Mouse (Mus musculus) midbrain, embryonic 14.5 days (tissue): Measurements from ENCODE around the gene Rnf6. TPM values are rescaled to one million over a fixed set of nuclear protein-coding genes. Genes with fewer than 3 reads are reported as not detected.
A peak's percentile ranks its signal among the peaks of the same experiment; 100 is the strongest.
"Not testable (repeated sequence)": the region's sequence is repeated elsewhere in the genome, so short reads cannot be mapped to it uniquely, and the experiment has no call there.

Source experiments
- ATAC-seq: fragments of 200-750 bp; cut with Nextera tagmentation; 2 replicates; pipeline ENCODE4 v1.8.0; 2017; ENCODE audit warnings: moderate number of reproducible peaks, moderate library complexity; ENCODE audit not compliant: low FRiP score, low TSS enrichment
- DNase-seq: peaks from one replicate; pipeline ENCODE4 v3.0.0-alpha.2; 2015
- H3K27ac ChIP-seq: fragments of 300-500 bp; sonication (generic); replicated peaks from 2 replicates; pipeline ENCODE4 v1.5.1; 2014; ENCODE audit warnings: mild to moderate bottlenecking, low read depth, low read length, moderate library complexity
- H3K27me3 ChIP-seq: fragments of 300-500 bp; sonication (generic); 2 replicates; pipeline ENCODE4 v1.6.1; 2014; ENCODE audit warnings: low read length, control low read depth, mixed read lengths; ENCODE audit not compliant: control insufficient read depth, insufficient read depth
- H3K36me3 ChIP-seq: fragments of 300-500 bp; sonication (generic); 2 replicates; pipeline ENCODE4 v1.6.1; 2014; ENCODE audit warnings: low read length, control low read depth; ENCODE audit not compliant: control insufficient read depth, insufficient read depth
- H3K4me1 ChIP-seq: fragments of 300-500 bp; sonication (generic); 2 replicates; pipeline ENCODE4 v1.6.1; 2014; ENCODE audit warnings: mild to moderate bottlenecking, antibody characterized with exemption, low read length, control low read depth; ENCODE audit not compliant: control insufficient read depth, insufficient read depth
- H3K4me2 ChIP-seq: fragments of 300-500 bp; sonication (generic); 2 replicates; pipeline ENCODE4 v1.6.1; 2014; ENCODE audit warnings: mild to moderate bottlenecking, low read length, moderate library complexity
- H3K4me3 ChIP-seq: fragments of 300-500 bp; sonication (generic); replicated peaks from 2 replicates; pipeline ENCODE4 v1.5.1; 2014; ENCODE audit warnings: low read depth, low read length
- H3K9ac ChIP-seq: fragments of 300-500 bp; sonication (generic); replicated peaks from 2 replicates; pipeline ENCODE4 v1.6.1; 2014; ENCODE audit warnings: mild to moderate bottlenecking, low read length, moderate library complexity
- H3K9me3 ChIP-seq: fragments of 300-500 bp; sonication (generic); 2 replicates; pipeline ENCODE4 v1.6.1; 2016; ENCODE audit warnings: low read length, control low read depth, mixed read lengths; ENCODE audit not compliant: control insufficient read depth
- WGBS: fragments of 180-500 bp; shearing (Covaris S2); extraction: QIAGEN DNeasy Blood & Tissue Kit; methylation state at CpG from one replicate; pipeline ENCODE4 v1.1.7; 2014; 5-methylcytosine and 5-hydroxymethylcytosine counted together
- polyA plus RNA-seq: library from polyadenylated mRNA; unstranded; fragments of >200 nt; fragmentation: Nextera tagmentation; extraction: Ambion mirVana; gene quantifications from 2 replicates; pipeline ENCODE4 v1.2.1, GENCODE M21; 2014

The Rnf6 gene
- polyA plus RNA-seq, 1 experiment from 2014 or later: 24.4 TPM

GRCm38 (mm10) chr5:146188712-146189111 is 32.6 kb downstream of the Rnf6 start:
- Histone ChIP-seq H3K27ac (no peak overlapping the region), H3K9ac (no peak overlapping the region), H3K9me3 (no peaks in the 10 kb centered on the region), H3K4me2 (no peak overlapping the region), H3K36me3 (no peaks in the 10 kb centered on the region), H3K27me3 (no peaks in the 10 kb centered on the region), H3K4me3 (no peak overlapping the region), H3K4me1 (no peaks in the 10 kb centered on the region)
- no peak for ATAC-seq
- DNase-seq: no peak
- 92% methylated on average over 7 of the region's 7 CpGs for WGBS

GRCm38 (mm10) chr5:146188144-146188543 is 33.2 kb downstream of the Rnf6 start:
- H3K9ac ChIP-seq: no peak overlapping the region
- H3K4me1 ChIP-seq: no peaks in the 10 kb centered on the region
- H3K27ac ChIP-seq: no peak overlapping the region
- no peak for ATAC-seq
- no peak for DNase-seq
- no peaks in the 10 kb centered on the region for H3K27me3 ChIP-seq
- 84% methylated on average over 1 of the region's 1 CpGs for WGBS
- H3K4me3 ChIP-seq: no peak overlapping the region
- no peaks in the 10 kb centered on the region for H3K36me3 ChIP-seq
- H3K9me3 ChIP-seq: no peaks in the 10 kb centered on the region
- H3K4me2 ChIP-seq: no peak overlapping the region

GRCm38 (mm10) chr5:146187441-146187840 is 33.9 kb downstream of the Rnf6 start:
- not testable (repeated sequence) for H3K9me3 ChIP-seq, ATAC-seq, H3K27ac ChIP-seq, H3K27me3 ChIP-seq, H3K36me3 ChIP-seq, H3K4me1 ChIP-seq, H3K4me2 ChIP-seq, H3K4me3 ChIP-seq, H3K9ac ChIP-seq
- peak; percentile 67 for DNase-seq
- 29% methylated on average over 5 of the region's 5 CpGs for WGBS

GRCm38 (mm10) chr5:146185204-146185603 is 36.2 kb downstream of the Rnf6 start, which contains the start of gene 1700001J03Rik:
1700001J03Rik (minus strand) TSS chr5:146185304.
- DNase-seq, H3K4me3 ChIP-seq, ATAC-seq, H3K27me3 ChIP-seq, H3K9ac ChIP-seq, H3K9me3 ChIP-seq, H3K4me1 ChIP-seq, H3K4me2 ChIP-seq, H3K27ac ChIP-seq, H3K36me3 ChIP-seq: not testable (repeated sequence)
- WGBS: 74% methylated on average over 4 of the region's 4 CpGs

- H3K27me3 ChIP-seq, H3K36me3 ChIP-seq, H3K9ac ChIP-seq, DNase-seq, H3K9me3 ChIP-seq, ATAC-seq, H3K27ac ChIP-seq, H3K4me1 ChIP-seq, H3K4me2 ChIP-seq, H3K4me3 ChIP-seq: not testable (repeated sequence)
- WGBS: 65% methylated on average over 4 of the region's 4 CpGs
These were observed 48.6 kb downstream of the Rnf6 start for GRCm38 (mm10) chr5:146172744-146173143.

- H3K4me2 ChIP-seq, H3K9me3 ChIP-seq, ATAC-seq, H3K9ac ChIP-seq, H3K4me3 ChIP-seq, H3K4me1 ChIP-seq, H3K36me3 ChIP-seq, DNase-seq, H3K27ac ChIP-seq, H3K27me3 ChIP-seq: not testable (repeated sequence)
- 85% methylated on average over 2 of the region's 2 CpGs for WGBS
These were observed 50.7 kb downstream of the Rnf6 start, which contains the start of gene Gm6309 for GRCm38 (mm10) chr5:146170621-146171020. Gm6309 (minus strand) TSS chr5:146170721.

GRCm38 (mm10) chr5:146160439-146160838 is 60.9 kb downstream of the Rnf6 start, which contains the start of gene Gm5565:
Gm5565 (minus strand) TSS chr5:146160539.
- 94% methylated on average over 3 of the region's 3 CpGs for WGBS
- not testable (repeated sequence) for DNase-seq, ATAC-seq

More at GRCm38 (mm10) chr5:146160439-146160838, 60.9 kb downstream of the Rnf6 start, which contains the start of gene Gm5565:
- not testable (repeated sequence) for H3K27me3 ChIP-seq, H3K4me3 ChIP-seq, H3K9ac ChIP-seq, H3K4me1 ChIP-seq, H3K36me3 ChIP-seq, H3K27ac ChIP-seq, H3K4me2 ChIP-seq, H3K9me3 ChIP-seq

Other genes starting within 250 kb of the Rnf6 start
- not detected in 2 replicates for gene Cyp3a25, start 211.9 kb downstream of the Rnf6 start, polyA plus RNA-seq
- not detected in 2 replicates for gene Cyp3a59, start 142.3 kb downstream of the Rnf6 start, polyA plus RNA-seq
- gene Gm5565, start 61.0 kb downstream of the Rnf6 start, polyA plus RNA-seq: not detected in 2 replicates
- gene Gm6309, start 50.8 kb downstream of the Rnf6 start, polyA plus RNA-seq: not detected in 2 replicates
- not detected in 2 replicates for gene 1700001J03Rik, start 36.3 kb downstream of the Rnf6 start, polyA plus RNA-seq
- gene Cdk8, start 9.7 kb upstream of the Rnf6 start, polyA plus RNA-seq: 28.5 and 29.8 TPM in 2 replicates
- gene Wasf3, start 163.4 kb upstream of the Rnf6 start, polyA plus RNA-seq: 9.3 and 10.0 TPM in 2 replicates